Mouse (Mus musculus) G1E (cell line): ENCODE data around the gene Fam241a.

Experiments used
- CTCF ChIP-seq: IDR thresholded peaks from 2 replicates; pipeline ENCODE4 v1.5.1; 2012; ENCODE audit warnings: low read depth, low read length, inconsistent platforms, mixed read lengths
- GATA1 ChIP-seq: IDR thresholded peaks from 2 replicates; pipeline ENCODE4 v1.6.1; 2012; ENCODE audit warnings: borderline replicate concordance, low read length, inconsistent platforms, mixed read lengths
- GATA2 ChIP-seq: IDR thresholded peaks from 2 replicates; pipeline ENCODE4 v1.6.1; 2012; ENCODE audit warnings: low read depth, low read length, inconsistent platforms, borderline replicate concordance
- POLR2AphosphoS5 ChIP-seq: IDR thresholded peaks from 2 replicates; pipeline ENCODE4 v1.6.1; 2012; ENCODE audit warnings: low read depth, low read length, inconsistent platforms; ENCODE audit not compliant: insufficient replicate concordance

DNA sequence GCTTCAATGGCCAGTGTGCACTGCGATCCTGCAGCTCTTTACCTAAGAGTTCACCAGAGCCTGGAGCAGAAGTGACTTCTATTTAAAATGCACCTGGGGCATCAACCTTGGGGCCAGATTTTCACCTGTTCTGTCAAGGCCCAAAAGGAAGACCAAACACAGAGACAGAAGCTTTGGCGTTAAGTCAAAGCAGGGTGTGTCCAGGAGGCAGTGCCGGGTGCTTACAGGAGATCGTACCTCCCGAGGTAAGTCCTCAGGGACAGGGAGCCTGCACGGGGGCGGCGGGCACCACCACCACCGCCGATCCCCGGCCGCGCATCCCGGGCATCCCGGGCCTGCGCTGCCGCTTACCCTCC, 59.3 kb downstream of the Fam241a start:
- TF ChIP-seq CTCF (no peak), GATA1 (no peak), GATA2 (no peak), POLR2AphosphoS5 (no peak)
